Mouse (Mus musculus) intestine, embryonic 16.5 days (tissue): ENCODE measurements around the gene Scd1. TPM values are rescaled to one million over a fixed set of nuclear protein-coding genes. Genes with fewer than 3 reads are reported as not detected.
A peak's percentile ranks its signal among the peaks of the same experiment; 100 is the strongest.
"Not testable (repeated sequence)": the region's sequence is repeated elsewhere in the genome, so short reads cannot be mapped to it uniquely, and the experiment has no call there.

Source experiments
- ATAC-seq: fragments of 200-750 bp; cut with Nextera tagmentation; 2 replicates; pipeline ENCODE4 v1.8.0; 2017; ENCODE audit warnings: moderate TSS enrichment, moderate library complexity
- H3K27ac ChIP-seq: fragments of 300-500 bp; sonication (generic); 2 replicates; pipeline ENCODE4 v1.5.1; 2014; ENCODE audit warnings: mild to moderate bottlenecking, low read length
- H3K27me3 ChIP-seq: fragments of 300-500 bp; sonication (generic); replicated peaks from 2 replicates; pipeline ENCODE4 v1.6.1; 2014; ENCODE audit warnings: low read length, control low read depth, mixed read lengths; ENCODE audit not compliant: control insufficient read depth, insufficient read depth
- H3K36me3 ChIP-seq: fragments of 300-500 bp; sonication (generic); 2 replicates; pipeline ENCODE4 v1.6.1; 2014; ENCODE audit warnings: low read length, control low read depth; ENCODE audit not compliant: control insufficient read depth, insufficient read depth
- H3K4me1 ChIP-seq: fragments of 300-500 bp; sonication (generic); 2 replicates; pipeline ENCODE4 v1.6.1; 2014; ENCODE audit warnings: low read length, control low read depth, mixed read lengths; ENCODE audit not compliant: control insufficient read depth, insufficient read depth
- H3K4me2 ChIP-seq: fragments of 300-500 bp; sonication (generic); 2 replicates; pipeline ENCODE4 v1.6.1; 2014; ENCODE audit warnings: low read depth, low read length, control low read depth
- H3K4me3 ChIP-seq: fragments of 300-500 bp; sonication (generic); 2 replicates; pipeline ENCODE4 v1.5.1; 2014; ENCODE audit warnings: mild to moderate bottlenecking, low read length
- H3K9ac ChIP-seq: fragments of 300-500 bp; sonication (generic); 2 replicates; pipeline ENCODE4 v1.6.1; 2014; ENCODE audit warnings: low read depth, low read length
- H3K9me3 ChIP-seq: fragments of 300-500 bp; sonication (generic); 2 replicates; pipeline ENCODE4 v1.6.1; 2016; ENCODE audit warnings: low read length, control low read depth; ENCODE audit not compliant: control insufficient read depth
- WGBS: fragments of 180-500 bp; shearing (Covaris S2); extraction: QIAGEN DNeasy Blood & Tissue Kit; methylation state at CpG from one replicate; pipeline ENCODE4 v1.1.7; 2014; 5-methylcytosine and 5-hydroxymethylcytosine counted together
- polyA plus RNA-seq: library from polyadenylated mRNA; unstranded; fragments of >200 nt; fragmentation: Nextera tagmentation; extraction: Ambion mirVana; gene quantifications from 2 replicates; pipeline ENCODE4 v1.2.1, GENCODE M21; 2015

Scd1 gene
- polyA plus RNA-seq, 1 experiment from 2014 or later: 5.5 TPM

- Histone ChIP-seq H3K4me2 (no peak overlapping the region), H3K4me1 (0 out of 2 replicates have a peak, but pooled peaks cover 2% of the 10 kb centered on the region), H3K36me3 (no peaks in the 10 kb centered on the region), H3K27me3 (no peaks in the 10 kb centered on the region), H3K9me3 (no peaks in the 10 kb centered on the region), H3K9ac (no peak overlapping the region), H3K4me3 (no peak overlapping the region), H3K27ac (no peak overlapping the region)
- ATAC-seq: no peak
Measured at GRCm38 (mm10) chr19:44379090-44379489, 28.6 kb downstream of the Scd1 start.

- H3K9me3 ChIP-seq: no peaks in the 10 kb centered on the region
- 0 out of 2 replicates have a peak, but pooled peaks cover 2% of the 10 kb centered on the region for H3K4me1 ChIP-seq
- no peak overlapping the region for H3K9ac ChIP-seq
- no peak overlapping the region for H3K4me3 ChIP-seq
- no peak overlapping the region for H3K27ac ChIP-seq
- ATAC-seq: peak; percentile 84; the same call in 1 of the 2 replicates
- H3K27me3 ChIP-seq: no peaks in the 10 kb centered on the region
- WGBS: 33% methylated on average over 5 of the region's 5 CpGs
- H3K4me2 ChIP-seq: no peak overlapping the region
- no peaks in the 10 kb centered on the region for H3K36me3 ChIP-seq
Measured at GRCm38 (mm10) chr19:44377629-44378375, 29.9 kb downstream of the Scd1 start.

GRCm38 (mm10) chr19:44376511-44376951, 31.1 kb downstream of the Scd1 start:
- Histone ChIP-seq H3K9me3 (no peaks in the 10 kb centered on the region), H3K27ac (no peak overlapping the region), H3K4me2 (no peak overlapping the region), H3K4me3 (no peak overlapping the region), H3K27me3 (no peaks in the 10 kb centered on the region), H3K9ac (no peak overlapping the region), H3K4me1 (0 out of 2 replicates have a peak, but pooled peaks cover 2% of the 10 kb centered on the region), H3K36me3 (no peaks in the 10 kb centered on the region)
- no peak for ATAC-seq
- 53% methylated on average over 3 of the region's 3 CpGs for WGBS

- WGBS: 14% methylated on average over 6 of the region's 6 CpGs
- H3K4me1 ChIP-seq: 0 out of 2 replicates have a peak, but pooled peaks cover 1% of the 10 kb centered on the region
- no peaks in the 10 kb centered on the region for H3K27me3 ChIP-seq
- peak; percentile 74; the same call in 1 of the 2 replicates for ATAC-seq
- H3K4me2 ChIP-seq: no peak overlapping the region
- no peak overlapping the region for H3K4me3 ChIP-seq
- H3K27ac ChIP-seq: no peak overlapping the region
- H3K9me3 ChIP-seq: no peaks in the 10 kb centered on the region
- no peaks in the 10 kb centered on the region for H3K36me3 ChIP-seq
- H3K9ac ChIP-seq: no peak overlapping the region
Measured at GRCm38 (mm10) chr19:44372969-44373368, 34.7 kb downstream of the Scd1 start.

- no peaks in the 10 kb centered on the region for H3K4me1 ChIP-seq
- 84% methylated on average over 5 of the region's 5 CpGs for WGBS
- H3K9me3 ChIP-seq: no peaks in the 10 kb centered on the region
- H3K27ac ChIP-seq: no peak overlapping the region
- no peaks in the 10 kb centered on the region for H3K27me3 ChIP-seq
- H3K4me2 ChIP-seq: no peak overlapping the region
- no peak overlapping the region for H3K4me3 ChIP-seq
- no peak overlapping the region for H3K9ac ChIP-seq
- H3K36me3 ChIP-seq: no peaks in the 10 kb centered on the region
- no peak for ATAC-seq
Measured at GRCm38 (mm10) chr19:44370231-44370630, 37.4 kb downstream of the Scd1 start.

GRCm38 (mm10) chr19:44369371-44369770, 38.3 kb downstream of the Scd1 start:
- ATAC-seq: no peak
- Histone ChIP-seq H3K36me3 (no peaks in the 10 kb centered on the region), H3K4me3 (no peak overlapping the region), H3K27ac (no peak overlapping the region), H3K27me3 (no peaks in the 10 kb centered on the region), H3K9ac (no peak overlapping the region), H3K9me3 (no peaks in the 10 kb centered on the region), H3K4me1 (no peaks in the 10 kb centered on the region), H3K4me2 (no peak overlapping the region)
- WGBS: 78% methylated on average over 8 of the region's 8 CpGs

- H3K4me1 ChIP-seq, H3K9ac ChIP-seq, H3K4me3 ChIP-seq, H3K27me3 ChIP-seq, H3K9me3 ChIP-seq, ATAC-seq, H3K4me2 ChIP-seq, H3K36me3 ChIP-seq, H3K27ac ChIP-seq: not testable (repeated sequence)
- WGBS: 74% methylated on average over 10 of the region's 10 CpGs
Measured at GRCm38 (mm10) chr19:44367076-44367475, 40.6 kb downstream of the Scd1 start.

GRCm38 (mm10) chr19:44365733-44366132, 41.9 kb downstream of the Scd1 start:
- 85% methylated on average over 4 of the region's 4 CpGs for WGBS
- H3K4me3 ChIP-seq: no peak overlapping the region
- no peak overlapping the region for H3K4me2 ChIP-seq
- no peaks in the 10 kb centered on the region for H3K36me3 ChIP-seq
- ATAC-seq: no peak
- H3K27me3 ChIP-seq: no peaks in the 10 kb centered on the region
- H3K9me3 ChIP-seq: no peaks in the 10 kb centered on the region
- H3K9ac ChIP-seq: no peak overlapping the region
- H3K4me1 ChIP-seq: peaks cover 4% of the 10 kb centered on the region; the same call in 1 of the 2 replicates
- H3K27ac ChIP-seq: no peak overlapping the region

GRCm38 (mm10) chr19:44364029-44364428, 43.6 kb downstream of the Scd1 start:
- ATAC-seq: no peak
- 77% methylated on average over 8 of the region's 8 CpGs for WGBS

More at GRCm38 (mm10) chr19:44364029-44364428, 43.6 kb downstream of the Scd1 start:
- no peaks in the 10 kb centered on the region for H3K9me3 ChIP-seq
- H3K36me3 ChIP-seq: no peaks in the 10 kb centered on the region
- H3K9ac ChIP-seq: no peak overlapping the region
- H3K4me1 ChIP-seq: peaks cover 4% of the 10 kb centered on the region; the same call in 1 of the 2 replicates
- H3K4me2 ChIP-seq: no peak overlapping the region
- no peaks in the 10 kb centered on the region for H3K27me3 ChIP-seq
- H3K4me3 ChIP-seq: no peak overlapping the region
- H3K27ac ChIP-seq: no peak overlapping the region
